8 mouse cellular contexts compared by ENCODE assay signal in genomic region chr5:125389131-125389578, GRCm38 (mm10). TPM values are rescaled to one million over a fixed set of nuclear protein-coding genes. Genes with fewer than 3 reads are reported as not detected.
DNase-seq lines count a peak whose midpoint lies in the region; ATAC-seq lines count a peak whose summit lies in the region.

Gene Gm10382 (plus strand): TSS chr5:125389322.

- peak; percentile 22 for ATAC-seq in hindbrain, embryonic 14.5 days (ENCODE audit: low FRiP score)

- DNase-seq in R1 (ENCODE audit: low read depth, low spot score): peak; percentile 86
- DNase-seq in cerebellum, postnatal 10 days: peak; percentile 92 to 95
- DNase-seq in frontal cortex, postnatal 25 days (ENCODE audit: low spot score in 2 of 2): peak; percentile 53 to 60
- DNase-seq in hindbrain, embryonic 14.5 days (ENCODE audit: low spot score): peak; percentile 74
- peak; percentile 74 to 76 for DNase-seq in layer of hippocampus, postnatal 36 days
- peak; percentile 93 for DNase-seq in lung, postnatal 4 days
- DNase-seq in right cerebral cortex, adult 18-20 months: peak; percentile 78
- DNase-seq in urinary bladder, adult 2 months (ENCODE audit: low spot score): peak; percentile 71

- peak within 1 kb of the TSS; percentile 98 for H3K9ac ChIP-seq in hindbrain, embryonic 14.5 days

- H3K27me3 ChIP-seq in hindbrain, embryonic 14.5 days (ENCODE audit: control insufficient read depth, insufficient read depth, low read length): no peaks in the 10 kb centered on the region

- H3K4me3 ChIP-seq in hindbrain, embryonic 14.5 days (replicated peaks; ENCODE audit: low read length): peak within 1 kb of the TSS; percentile 99

- WGBS in hindbrain, embryonic 14.5 days: under 1% methylated on average over 41 of the region's 41 CpGs

- H3K4me2 ChIP-seq in hindbrain, embryonic 14.5 days (replicated peaks): peak within 1 kb of the TSS; percentile 97

- H3K9me3 ChIP-seq in hindbrain, embryonic 14.5 days (ENCODE audit: control insufficient read depth, low read length): no peaks in the 10 kb centered on the region

- H3K36me3 ChIP-seq in hindbrain, embryonic 14.5 days (replicated peaks; ENCODE audit: control insufficient read depth, insufficient read depth): peaks cover 19% of the 10 kb centered on the region

- H3K27ac ChIP-seq in hindbrain, embryonic 14.5 days: peak within 1 kb of the TSS; percentile 96

- H3K4me1 ChIP-seq in hindbrain, embryonic 14.5 days (replicated peaks; ENCODE audit: control insufficient read depth, insufficient read depth, low read length): peaks cover 40% of the 10 kb centered on the region

RNA-seq across cellular contexts. Expression of gene Gm10382, which starts in this region (rescaled TPM):
- polyA plus RNA-seq in hindbrain, embryonic 14.5 days (2014; fragmentation: Nextera tagmentation; extraction: Ambion mirVana): 0.63 TPM in 1 of 2 replicates, not detected in the other
- total RNA-seq in layer of hippocampus, postnatal 36 days (2021): not detected
- 0.29 and 0.40 TPM in 2 replicates for polyA plus RNA-seq in urinary bladder, adult 2 months (2012; rRNA removed)

Comparison
In these comparisons a context has a peak if more than half of its experiments do, and no peak if none do; other contexts are left out.
1. Peak in every context shown above with its lines: DNase-seq, ATAC-seq, H3K4me3 ChIP-seq and H3K27ac ChIP-seq.
2. Peak in DNase-seq, ATAC-seq, H3K4me3 ChIP-seq, H3K27ac ChIP-seq, H3K9ac ChIP-seq and H3K4me2 ChIP-seq in hindbrain, embryonic 14.5 days; RNA of the gene not detected or under 1 TPM.
3. Peak in DNase-seq in layer of hippocampus, postnatal 36 days; RNA of the gene not detected or under 1 TPM.
4. Peak in DNase-seq in urinary bladder, adult 2 months; RNA of the gene not detected or under 1 TPM.